Mouse (Mus musculus) ovary, postnatal 36 days (tissue): Measurements from ENCODE around the gene Rbms3.

Experiments used
- DNase-seq: peaks from one replicate; pipeline ENCODE4 v3.0.0; 2022; ENCODE audit warnings: low spot score, mixed read lengths

Gene Rbms3

DNA sequence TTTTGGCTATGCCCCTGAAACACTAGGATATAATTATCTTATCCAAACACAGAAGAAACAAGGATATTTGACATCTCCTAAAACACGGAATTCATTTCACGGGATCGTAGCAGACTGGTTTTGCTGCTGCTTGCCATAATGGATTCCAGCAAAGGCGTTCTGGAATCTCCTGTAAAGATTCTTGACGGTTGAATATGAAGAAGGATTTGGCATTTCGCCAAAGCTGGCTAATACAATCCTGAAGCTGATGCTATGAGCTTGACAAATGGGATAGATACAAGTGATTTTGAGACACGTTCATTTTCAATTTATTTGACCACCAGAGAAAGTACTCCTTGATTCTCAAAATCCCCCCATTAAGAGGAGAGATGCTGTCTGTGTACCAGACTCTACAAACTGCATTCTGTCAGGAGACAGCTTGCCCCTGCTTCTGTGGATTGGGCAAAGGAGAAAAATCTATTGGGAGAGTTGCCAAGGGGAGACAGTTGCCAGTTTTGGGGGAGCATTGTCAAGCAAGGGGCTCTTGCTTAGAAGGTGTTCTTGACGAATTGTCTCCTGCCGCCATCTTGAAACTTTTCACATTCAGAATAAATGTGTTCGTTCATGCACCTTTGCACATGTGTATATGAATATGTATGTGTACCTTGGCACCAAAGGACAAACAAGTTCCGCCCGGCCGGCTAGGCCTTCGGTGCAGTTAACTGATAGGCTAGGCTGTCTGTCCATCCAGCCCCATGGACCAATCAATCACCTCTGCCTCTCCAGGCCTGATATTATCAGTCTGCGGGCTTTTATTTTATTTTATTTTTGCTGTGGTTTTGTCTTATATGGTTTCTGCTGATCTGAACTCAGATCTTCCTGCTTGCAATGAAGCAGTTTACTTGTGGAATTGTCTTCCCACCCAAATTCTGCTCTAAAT, 442.3 kb downstream of the Rbms3 start:
- no peak for DNase-seq

DNA sequence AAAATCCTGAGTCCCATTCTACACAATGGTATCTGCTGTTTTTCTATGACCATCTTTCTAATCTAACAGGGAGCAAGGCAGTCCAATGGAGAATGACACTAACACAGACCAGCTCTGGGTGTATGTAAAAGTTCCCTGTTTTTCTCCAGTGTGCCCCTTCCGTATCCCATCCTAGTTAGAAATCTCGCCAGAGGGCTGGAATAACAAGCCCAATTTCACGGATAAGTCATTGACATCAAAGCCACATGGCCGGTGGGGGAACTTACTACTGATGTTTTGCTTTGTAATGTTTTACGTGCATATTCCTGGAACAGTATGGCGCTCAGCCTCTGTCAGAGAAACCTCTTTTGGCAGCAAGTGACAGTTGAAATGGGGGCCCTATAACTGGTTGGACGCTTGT, 449.1 kb downstream of the Rbms3 start:
- DNase-seq, result no peak

DNA sequence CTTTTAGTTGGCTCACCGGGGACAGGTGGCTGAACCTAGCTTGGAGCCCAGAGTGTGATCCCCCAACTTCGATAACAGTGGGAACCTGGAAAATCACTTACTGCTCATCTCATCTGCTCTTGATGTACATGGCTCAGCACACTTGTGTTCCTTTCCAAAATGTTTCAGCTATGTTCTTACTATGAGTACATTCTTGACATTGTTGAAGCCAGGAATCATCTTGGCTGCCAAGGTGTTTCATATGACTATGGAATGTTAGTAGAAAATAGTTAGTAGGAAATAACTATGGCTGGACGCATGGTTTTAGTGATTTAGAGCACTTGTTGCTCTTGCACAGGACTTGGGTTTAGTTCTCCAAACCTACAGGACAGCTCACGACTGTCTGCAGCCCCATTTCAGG, 451.3 kb downstream of the Rbms3 start:
- no peak for DNase-seq

DNA sequence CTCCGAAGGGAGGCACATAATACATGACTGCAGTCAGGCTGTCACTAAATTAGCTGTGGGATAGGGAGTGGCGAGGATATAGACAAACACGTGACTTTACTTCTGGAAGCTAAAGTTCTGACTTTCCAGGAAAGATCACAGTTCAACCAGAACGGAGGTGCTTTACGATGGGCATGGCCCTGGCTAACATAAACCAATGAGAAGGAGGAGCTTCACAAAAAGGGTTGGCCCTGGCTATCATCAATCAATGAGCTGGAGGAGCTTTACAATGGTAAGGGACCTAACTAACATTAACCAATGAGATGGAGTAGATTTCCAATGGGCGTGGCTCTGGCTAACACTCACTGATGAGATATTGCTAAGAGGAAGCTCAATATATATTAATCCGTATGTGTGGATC, 457.2 kb downstream of the Rbms3 start:
- DNase-seq, result no peak

DNA sequence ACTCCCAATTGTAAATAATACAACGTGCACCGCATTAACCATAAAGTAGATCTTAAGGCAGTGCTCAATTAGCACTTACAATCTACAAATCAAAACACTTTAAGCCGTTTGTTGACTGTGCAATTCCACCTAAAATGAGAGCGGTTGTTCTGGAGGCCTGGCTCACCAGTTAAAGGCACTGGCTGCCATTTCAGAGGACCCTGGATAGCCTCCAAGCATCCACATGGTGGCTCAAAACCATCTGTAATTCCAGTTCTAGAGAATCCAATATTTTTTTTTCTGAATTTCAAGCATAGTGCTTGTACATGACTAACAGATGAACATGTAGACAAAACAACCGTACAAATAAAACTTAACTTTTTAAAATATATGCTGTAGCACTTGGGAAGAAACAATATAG, 460.5 kb downstream of the Rbms3 start:
- no peak for DNase-seq

DNA sequence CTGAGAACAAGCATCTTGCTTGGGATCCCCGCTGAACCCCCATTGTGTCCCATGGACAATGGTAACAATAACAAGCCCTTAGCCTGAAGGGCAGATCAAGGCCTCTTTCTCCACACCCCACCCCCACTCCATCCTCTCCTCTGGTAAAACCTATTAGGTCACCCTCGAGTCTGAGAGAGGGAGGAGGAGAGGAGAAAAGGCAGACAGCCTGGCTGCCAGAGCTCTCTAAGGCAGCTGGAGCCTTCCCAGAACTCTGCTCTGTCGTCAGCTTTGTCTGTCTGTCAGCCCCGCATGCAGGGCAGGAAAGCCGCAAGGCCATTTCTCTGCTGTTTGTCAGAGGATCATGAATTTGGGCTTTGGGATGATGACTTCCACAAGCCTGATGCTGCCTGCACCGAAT, 466.6 kb downstream of the Rbms3 start:
- no peak for DNase-seq

DNA sequence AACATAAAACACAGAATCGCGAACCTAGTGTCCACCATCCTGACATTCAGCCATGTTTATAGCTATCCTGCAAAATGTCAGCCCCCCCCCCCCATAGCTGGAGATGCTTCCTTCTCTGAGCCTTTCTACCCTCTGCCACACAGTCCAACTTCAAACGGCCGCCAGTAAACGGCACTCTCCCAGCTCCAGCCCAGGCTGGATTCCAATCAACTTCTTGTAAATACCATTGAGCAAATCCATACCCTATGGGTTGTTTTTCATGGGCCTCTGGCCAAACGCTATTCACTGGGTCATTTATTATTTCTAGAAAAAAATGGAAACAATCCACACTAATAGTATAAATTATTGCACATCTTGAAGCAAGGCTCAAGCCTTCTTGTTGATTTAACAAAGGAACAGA, 468.6 kb downstream of the Rbms3 start:
- DNase-seq, result no peak

DNA sequence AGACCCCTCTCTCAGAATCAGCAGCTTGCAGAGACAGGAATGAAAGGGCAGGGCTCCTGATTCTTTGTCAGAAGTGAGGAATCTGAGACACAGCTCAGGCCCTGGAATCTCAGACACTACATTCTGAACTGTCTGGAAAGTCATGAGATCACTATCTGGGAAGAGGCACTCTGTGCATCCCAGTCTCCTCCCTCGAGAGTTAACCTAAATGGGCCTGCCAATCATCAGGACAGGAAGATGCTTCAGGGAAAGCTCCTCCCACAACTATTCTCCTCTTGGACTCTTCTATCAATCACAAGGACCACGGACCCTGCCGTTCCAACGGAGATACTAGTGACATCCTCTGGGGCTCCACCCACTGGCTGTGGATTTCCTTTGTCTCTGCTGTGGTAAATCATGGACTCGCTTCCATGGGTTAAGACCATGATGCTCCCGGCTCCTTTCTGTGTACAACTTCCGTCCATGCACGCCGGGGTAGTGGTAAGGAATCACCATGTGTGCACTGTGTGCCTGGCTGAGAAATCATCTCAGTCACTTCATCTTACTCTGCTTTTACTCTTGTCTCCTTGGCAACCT, 473.3 kb downstream of the Rbms3 start:
- DNase-seq, result no peak

DNA sequence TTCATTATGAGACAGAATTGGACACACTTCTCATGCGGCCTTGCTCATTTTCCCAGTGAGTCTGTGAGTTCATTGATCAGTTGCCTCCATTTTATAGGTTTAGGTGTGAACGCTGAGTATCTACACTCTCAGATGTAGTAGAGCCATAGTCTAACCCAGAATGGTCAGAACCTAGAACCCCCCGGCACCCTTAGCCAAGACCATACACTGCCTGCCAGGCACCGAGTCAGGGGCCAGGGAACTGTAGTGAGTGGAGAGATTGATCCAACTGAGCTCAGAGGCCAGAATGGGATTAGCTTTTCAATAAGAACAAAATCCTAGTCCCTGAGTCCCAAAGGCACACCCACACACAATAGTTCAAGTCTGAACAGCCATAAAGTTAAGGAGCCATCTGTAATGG, 475.1 kb downstream of the Rbms3 start:
- no peak for DNase-seq

DNA sequence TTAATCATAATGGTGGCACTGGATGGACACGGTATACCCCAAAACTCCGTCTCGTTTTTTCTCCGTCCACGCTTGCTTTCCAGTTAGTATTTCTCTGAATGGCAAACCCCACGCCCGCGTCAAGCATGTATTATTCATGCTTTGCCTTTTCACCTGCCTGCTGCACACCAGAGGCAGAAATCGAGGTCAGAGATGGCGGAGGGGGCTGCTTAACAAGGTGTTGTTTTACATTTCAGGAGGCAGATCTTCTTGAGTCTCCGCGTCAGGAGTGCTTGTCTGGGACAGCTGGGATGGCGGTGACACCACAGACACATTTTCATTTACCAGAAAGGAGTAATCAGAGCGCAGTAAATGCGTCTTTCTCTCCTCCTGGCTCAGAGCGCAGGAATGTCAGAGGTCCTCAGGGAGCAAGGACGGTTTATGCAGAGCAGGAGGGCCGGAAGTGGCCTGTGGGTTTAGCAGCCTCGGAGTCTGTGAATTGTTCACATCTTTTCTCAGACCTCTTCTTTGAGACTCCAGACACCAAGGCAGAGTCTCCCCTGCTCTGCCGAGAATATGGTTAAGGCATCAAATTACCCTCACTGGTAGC, 475.9 kb downstream of the Rbms3 start:
- DNase-seq, result no peak

DNA sequence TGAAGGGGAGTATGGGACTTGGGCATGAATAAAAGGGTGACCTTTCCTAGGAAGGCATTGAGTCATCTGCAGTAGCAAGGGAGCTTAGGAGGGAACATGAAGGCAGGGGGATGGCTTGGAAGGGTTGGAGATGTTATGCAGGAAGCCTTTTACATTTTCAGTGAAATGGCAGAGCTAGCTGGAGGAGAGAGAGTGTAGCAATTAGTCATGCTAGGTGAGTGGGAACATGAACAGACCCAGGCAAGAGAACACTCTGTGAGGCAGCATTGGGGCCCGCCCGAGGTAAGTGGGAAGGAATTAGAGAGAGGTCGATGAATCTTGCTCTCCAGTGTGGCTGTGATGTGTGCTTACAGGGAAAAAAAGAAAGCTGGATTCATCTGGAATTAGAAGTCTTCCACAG, 477.8 kb downstream of the Rbms3 start:
- DNase-seq, result no peak

DNA sequence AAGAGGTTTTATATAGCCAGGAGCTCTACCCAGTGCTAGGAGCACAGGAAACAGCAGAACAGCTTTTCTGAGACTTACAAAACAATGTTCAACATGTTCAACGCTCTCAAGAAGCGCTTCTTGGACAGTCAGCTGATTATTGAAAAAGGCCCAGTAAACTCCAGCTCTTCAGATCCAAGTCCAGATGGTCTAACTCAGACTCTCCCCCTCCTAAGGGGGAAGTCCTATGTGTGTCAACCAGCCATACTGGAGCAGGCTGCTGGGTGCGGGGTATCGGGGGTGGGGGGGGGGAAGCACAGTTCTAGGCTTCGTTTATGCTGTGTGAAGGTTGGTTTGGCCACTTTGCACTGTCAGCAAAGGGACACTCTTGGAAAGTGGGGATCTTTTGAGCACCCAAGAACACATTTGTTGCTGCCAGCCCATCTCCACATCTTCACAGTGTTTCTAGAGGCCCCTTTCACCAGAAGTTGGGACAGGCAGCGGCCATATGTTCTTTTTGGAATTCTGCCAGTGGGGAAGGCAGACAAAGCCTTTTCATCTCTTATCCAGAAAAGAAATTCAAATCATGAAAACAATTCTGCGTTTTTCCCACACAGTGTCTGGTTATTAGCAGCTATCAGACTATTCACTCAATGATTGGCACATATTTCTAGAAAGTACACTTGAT, 485.5 kb downstream of the Rbms3 start:
- DNase-seq, result no peak

DNA sequence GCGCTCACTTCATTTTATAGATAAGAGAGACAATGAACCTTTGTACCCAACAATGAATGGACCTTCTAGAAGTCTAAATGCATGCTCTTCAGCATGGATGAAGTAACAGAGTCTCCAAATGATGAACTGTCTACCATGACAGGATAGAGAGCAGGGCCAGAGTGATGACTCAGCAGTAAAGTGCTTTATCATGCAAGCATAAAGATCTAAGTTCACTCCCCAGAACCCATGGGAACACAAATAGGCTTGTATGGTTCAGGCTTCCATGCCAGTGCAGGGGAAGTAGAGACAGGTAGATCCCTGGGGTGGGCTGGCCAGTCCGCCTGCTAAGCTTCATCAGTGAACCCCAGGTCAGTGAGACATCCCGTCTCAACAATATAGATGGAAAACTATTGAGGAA, 489.7 kb downstream of the Rbms3 start:
- DNase-seq, result no peak

DNA sequence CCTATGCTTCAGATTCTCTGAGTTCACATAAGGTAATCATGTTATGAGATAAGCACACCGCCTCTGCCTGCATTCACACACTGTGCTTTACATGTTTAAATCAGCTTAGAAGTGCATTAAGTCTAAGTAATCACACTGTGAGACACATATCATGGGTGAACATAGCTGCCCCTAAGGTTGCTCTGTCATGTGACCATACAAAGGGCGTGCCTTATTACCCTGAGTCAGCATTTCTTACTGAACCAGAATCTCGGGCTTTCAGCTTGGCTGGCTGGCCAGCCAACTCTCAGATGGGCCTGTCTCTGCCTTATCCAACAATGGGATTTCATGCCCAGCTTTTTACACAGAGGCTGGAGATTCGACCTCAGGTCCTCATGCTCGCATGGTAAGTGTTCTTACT, 493.3 kb downstream of the Rbms3 start:
- no peak for DNase-seq

DNA sequence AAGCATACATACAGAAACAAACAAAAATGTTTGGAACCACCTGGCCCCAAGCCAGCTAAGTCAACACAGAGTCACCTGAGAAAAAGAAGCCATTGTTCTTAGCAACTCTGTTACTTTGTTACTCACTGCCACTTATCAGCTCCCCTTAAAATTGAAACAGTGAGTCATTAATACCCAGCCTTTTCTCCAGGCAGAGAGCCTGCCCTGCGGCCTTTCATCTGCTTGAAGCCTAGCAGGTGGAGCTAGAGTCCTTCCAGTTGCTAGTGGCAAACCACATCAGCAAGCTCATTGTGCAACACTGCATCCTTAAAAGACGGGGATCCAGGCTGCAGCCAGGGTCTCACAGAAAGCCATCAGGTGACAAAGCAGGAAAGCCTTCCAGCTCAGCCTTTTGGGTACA, 495.7 kb downstream of the Rbms3 start:
- DNase-seq, result no peak

DNA sequence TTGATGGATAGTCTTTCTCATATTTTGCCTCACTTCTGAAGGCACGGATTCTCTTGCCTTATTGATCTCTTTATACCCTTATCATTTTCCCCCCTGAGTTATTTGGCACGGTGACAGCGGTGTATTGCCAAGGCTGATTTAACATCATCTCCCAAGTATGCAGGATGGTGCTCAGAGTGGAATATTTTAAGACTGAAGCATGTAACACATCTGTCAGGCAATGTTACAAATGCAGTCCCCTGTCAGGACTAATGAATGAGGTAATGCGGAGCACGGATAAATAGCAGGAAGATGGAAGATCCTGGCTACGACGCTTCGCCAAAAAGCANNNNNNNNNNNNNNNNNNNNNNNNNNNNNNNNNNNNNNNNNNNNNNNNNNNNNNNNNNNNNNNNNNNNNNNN, 502.9 kb downstream of the Rbms3 start:
- no peak for DNase-seq

DNA sequence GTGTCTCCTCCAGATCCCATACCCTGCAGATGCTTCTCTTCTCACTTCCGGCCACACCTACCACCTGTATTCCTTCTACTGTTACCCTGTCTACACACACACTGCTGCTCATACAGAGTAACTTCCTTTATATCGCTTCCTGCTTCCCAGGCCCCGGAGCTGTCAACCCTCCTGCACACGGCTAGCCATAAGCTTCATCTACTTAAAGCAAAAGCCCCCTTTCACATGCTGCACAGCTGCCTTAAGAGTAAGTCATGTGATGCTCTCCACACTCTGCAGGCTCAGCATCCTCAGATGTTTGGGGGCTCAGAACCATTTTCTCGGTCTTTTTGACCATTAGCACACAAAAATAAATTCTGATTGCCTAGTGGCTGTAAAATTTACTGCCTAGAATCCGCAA, 503.9 kb downstream of the Rbms3 start:
- no peak for DNase-seq

DNA sequence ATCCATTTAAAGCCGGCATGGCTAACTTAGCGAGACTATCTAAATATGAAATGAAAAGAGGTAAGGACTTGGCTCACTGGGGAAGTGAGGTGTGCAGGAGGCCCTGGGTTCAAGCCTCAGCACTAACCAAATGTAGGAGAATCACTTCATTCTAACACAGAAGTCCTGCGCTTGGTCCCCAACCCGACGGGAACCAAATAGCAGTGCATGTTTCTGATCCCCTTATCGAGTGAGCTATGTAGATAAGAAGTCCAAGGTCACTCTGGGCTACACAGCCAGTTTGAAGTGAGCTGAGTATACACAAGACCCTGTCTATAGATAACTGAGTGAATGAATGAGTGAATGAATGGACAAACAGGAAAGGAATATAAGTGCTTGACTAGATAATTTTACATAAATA, 508.1 kb downstream of the Rbms3 start:
- no peak for DNase-seq

DNA sequence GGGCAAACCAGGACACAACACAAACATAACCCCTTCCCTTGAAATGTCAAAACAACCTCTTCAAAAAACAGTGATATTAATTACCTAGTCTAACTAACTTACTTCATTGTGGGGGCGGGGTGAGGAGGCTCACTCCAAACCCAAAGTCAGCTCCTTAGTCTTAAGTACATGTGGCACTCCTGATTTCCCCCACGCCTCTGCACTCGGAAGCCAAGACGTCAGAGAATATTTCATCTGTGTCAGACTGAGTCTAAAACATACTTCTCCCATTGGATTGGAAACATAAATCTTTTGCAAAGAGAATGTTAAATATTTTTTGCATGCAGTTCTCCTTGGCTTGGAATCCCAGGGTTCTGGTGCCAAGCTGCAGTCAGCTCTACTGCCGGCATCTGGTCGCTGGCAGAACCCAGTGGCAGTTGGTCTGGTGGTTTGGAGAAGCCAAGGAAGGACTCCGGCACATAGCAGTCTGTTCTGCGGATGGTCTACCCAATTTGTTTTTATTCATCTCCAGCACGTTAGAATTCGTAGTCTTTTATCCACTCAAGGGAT, 512.5 kb downstream of the Rbms3 start:
- no peak for DNase-seq

DNA sequence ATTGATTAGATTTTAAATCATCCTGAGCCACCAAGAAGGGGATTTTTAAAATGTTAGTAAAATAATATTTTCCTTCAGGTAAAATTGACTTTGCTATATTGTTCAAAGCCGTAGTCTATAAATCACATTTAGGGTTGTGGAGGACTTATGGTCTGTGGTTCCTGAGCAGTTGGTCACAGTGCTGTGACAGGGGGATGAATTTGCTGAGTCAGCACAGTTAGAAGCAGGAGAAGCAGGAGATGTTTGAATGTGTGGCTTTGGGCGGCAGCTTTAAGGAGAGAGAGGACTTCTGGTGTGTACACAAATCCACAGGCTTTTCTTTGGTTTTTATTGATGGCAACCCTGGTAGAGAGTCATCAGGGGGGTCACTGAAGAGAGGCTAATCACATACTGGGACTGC, 514.1 kb downstream of the Rbms3 start:
- no peak for DNase-seq

DNA sequence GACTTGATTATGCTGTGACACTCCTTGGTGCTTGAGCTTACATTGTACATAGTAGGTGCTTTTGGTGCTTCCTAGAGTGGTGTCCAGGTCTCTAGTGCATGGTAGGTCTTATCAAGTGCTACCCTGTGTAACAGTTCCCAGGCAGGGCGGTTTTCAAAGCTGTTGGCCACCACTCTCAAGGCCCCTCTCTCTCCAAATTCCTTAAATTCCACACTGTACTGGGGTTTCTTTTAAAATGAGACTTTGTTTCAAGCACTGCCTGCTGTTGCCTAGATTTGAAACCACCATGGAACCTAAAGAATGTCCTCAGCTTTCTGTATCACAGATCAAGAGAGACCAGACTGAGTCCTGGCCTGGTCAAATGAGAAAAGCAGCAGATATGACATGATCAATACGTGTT, 516.1 kb downstream of the Rbms3 start:
- no peak for DNase-seq

DNA sequence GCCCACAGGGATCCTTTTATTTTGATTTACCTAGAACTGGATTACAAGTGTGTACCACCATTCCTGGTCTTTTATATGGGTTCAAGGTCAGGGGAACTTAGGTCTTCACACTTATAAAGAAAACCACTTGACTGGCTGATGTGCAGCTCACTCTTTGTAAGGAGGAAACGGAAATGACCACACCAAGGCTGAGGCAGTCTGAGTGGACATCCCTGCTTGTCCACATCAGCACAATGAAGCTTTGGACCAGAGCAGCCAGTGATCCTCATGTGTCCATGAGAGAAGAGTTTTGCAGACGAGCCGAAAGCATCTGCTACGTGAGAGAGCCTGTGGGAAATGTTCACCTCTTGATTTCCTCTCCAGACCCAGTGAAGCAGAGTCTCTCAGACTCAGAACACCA, 521.8 kb downstream of the Rbms3 start:
- no peak for DNase-seq
